Mouse (Mus musculus) myocyte (in vitro differentiated cells): ENCODE data around the gene Akip1.

Source experiments
- CEBPB ChIP-seq: IDR thresholded peaks from 2 replicates; pipeline ENCODE4 v1.6.1; 2011; ENCODE audit warnings: mild to moderate bottlenecking, moderate library complexity; ENCODE audit not compliant: poor library complexity, insufficient read depth, severe bottlenecking
- E2F4 ChIP-seq: IDR thresholded peaks from one replicate; pipeline ENCODE4 v1.6.1; 2011; ENCODE audit warnings: mild to moderate bottlenecking, control low read depth, moderate library complexity; ENCODE audit not compliant: insufficient read depth
- MAX ChIP-seq: IDR thresholded peaks from one replicate; pipeline ENCODE4 v1.6.1; 2011; ENCODE audit warnings: low read depth, mild to moderate bottlenecking, control low read depth
- MYOD1 ChIP-seq, 3 experiments: IDR thresholded peaks; one replicate each; pipeline ENCODE4 v1.6.1; 2011; ENCODE audit warnings: control low read depth in 2 of 3, low read depth in 2 of 3, mild to moderate bottlenecking in 2 of 3, moderate library complexity in 1 of 3; ENCODE audit not compliant: insufficient read length in 2 of 3, control insufficient read depth in 1 of 3
- POLR2A ChIP-seq: IDR thresholded peaks from one replicate; pipeline ENCODE4 v1.6.1; 2011; ENCODE audit warnings: low read depth, mild to moderate bottlenecking, control low read depth, moderate library complexity; ENCODE audit not compliant: insufficient read length
- POLR2AphosphoS2 ChIP-seq: IDR thresholded peaks from one replicate; pipeline ENCODE4 v1.6.1; 2011; ENCODE audit warnings: low read depth, control low read depth; ENCODE audit not compliant: insufficient read length
- REST ChIP-seq: IDR thresholded peaks from one replicate; pipeline ENCODE4 v1.6.1; 2011; ENCODE audit warnings: mild to moderate bottlenecking, control low read depth, moderate library complexity; ENCODE audit not compliant: insufficient read depth, insufficient read length
- TCF12 ChIP-seq: IDR thresholded peaks from one replicate; pipeline ENCODE4 v1.6.1; 2011; ENCODE audit warnings: mild to moderate bottlenecking, control low read depth; ENCODE audit not compliant: poor library complexity, insufficient read depth, severe bottlenecking
- TCF3 ChIP-seq: IDR thresholded peaks from one replicate; pipeline ENCODE4 v1.6.1; 2011; ENCODE audit warnings: low read depth, control low read depth; ENCODE audit not compliant: insufficient read length
- USF1 ChIP-seq: IDR thresholded peaks from one replicate; pipeline ENCODE4 v1.6.1; 2011; ENCODE audit warnings: low read depth, mild to moderate bottlenecking, control low read depth, moderate library complexity

DNA sequence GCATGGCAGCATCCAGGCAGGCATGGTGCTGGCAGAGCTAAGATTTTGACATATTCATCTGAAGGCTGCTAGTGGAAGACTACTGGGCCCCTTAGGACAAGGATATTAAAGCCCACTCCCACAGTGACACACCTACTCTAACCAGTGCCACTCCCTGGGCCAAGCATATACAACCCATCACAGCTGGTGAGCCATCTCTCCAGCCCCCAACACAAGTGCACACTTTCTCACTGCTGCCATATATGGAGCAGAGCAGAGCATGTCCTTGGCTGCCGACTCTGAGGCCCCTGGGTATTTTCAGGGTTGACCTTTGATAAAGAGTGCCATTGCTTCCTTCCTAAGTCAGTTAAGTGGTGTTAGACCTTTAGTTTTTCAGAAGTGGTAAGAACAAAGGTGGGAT is 6.6 kb downstream of the Akip1 start:
- no peak for TF ChIP-seq E2F4
- no peak for TF ChIP-seq TCF12
- TF ChIP-seq MAX: no peak
- TF ChIP-seq POLR2A: no peak
- no peak for TF ChIP-seq CEBPB
- TF ChIP-seq USF1: no peak
- no peak for TF ChIP-seq REST
- TF ChIP-seq POLR2AphosphoS2: no peak
- TF ChIP-seq MYOD1 (IDR thresholded peaks at IDR 0.05; ENCODE audit: control insufficient read depth in 1 of 3, insufficient read length in 2 of 3, low read depth in 2 of 3): peak in 2 of 3 experiments; percentile 18 to 62
- no peak for TF ChIP-seq TCF3
